Mouse (Mus musculus): ENCODE data around the gene Hist2h2be. TPM values are rescaled to one million over a fixed set of nuclear protein-coding genes. Genes with fewer than 3 reads are reported as not detected.
"Not testable (repeated sequence)": the region's sequence is repeated elsewhere in the genome, so short reads cannot be mapped to it uniquely, and the experiment has no call there.

Hist2h2be gene
- total RNA-seq, 2 experiments from 2014 or later, result 2.9 to 3.0 TPM

GRCm38 (mm10) chr3:96234914-96235313 is 14.0 kb downstream of the Hist2h2be start:
- no peak for DNase-seq (ENCODE audit: extremely low spot score in 1 of 2, low spot score in 2 of 2)
- intact Hi-C loops (cut with DNase I), result no loop called here

- intact Hi-C loops (cut with DNase I), result no loop called here
- DNase-seq (ENCODE audit: extremely low spot score in 1 of 2, low spot score in 2 of 2), result no peak
Measured at GRCm38 (mm10) chr3:96235836-96236235, 14.9 kb downstream of the Hist2h2be start.

GRCm38 (mm10) chr3:96236834-96237334 is 16.0 kb downstream of the Hist2h2be start:
- no peak for DNase-seq (ENCODE audit: extremely low spot score in 1 of 2, low spot score in 2 of 2)
- intact Hi-C loops (cut with DNase I), result no loop called here

- no peak for DNase-seq (ENCODE audit: extremely low spot score in 1 of 2, low spot score in 2 of 2)
- intact Hi-C loops (cut with DNase I), result no loop called here
Measured at GRCm38 (mm10) chr3:96237335-96237903, 16.5 kb downstream of the Hist2h2be start.

- DNase-seq (ENCODE audit: extremely low spot score in 1 of 2, low spot score in 2 of 2), result no peak
- intact Hi-C loops (cut with DNase I), result no loop called here
Measured at GRCm38 (mm10) chr3:96237904-96238511, 17.1 kb downstream of the Hist2h2be start.

- DNase-seq (ENCODE audit: extremely low spot score in 1 of 2, low spot score in 2 of 2); intact Hi-C loops (cut with DNase I): not testable (repeated sequence)
Measured at GRCm38 (mm10) chr3:96238954-96239793, 18.3 kb downstream of the Hist2h2be start, which contains the start of gene Hist2h3c2. TSS of gene Hist2h3c2 (minus strand) at chr3:96239127.

GRCm38 (mm10) chr3:96239949-96240798 is 19.3 kb downstream of the Hist2h2be start, which contains the start of gene Hist2h2aa2:
TSS of gene Hist2h2aa2 (minus strand) at chr3:96240276.
- intact Hi-C loops (cut with DNase I), result not testable (repeated sequence)
- DNase-seq (ENCODE audit: extremely low spot score in 1 of 2, low spot score in 2 of 2), result peak; percentile 96

GRCm38 (mm10) chr3:96240799-96241197 is 19.9 kb downstream of the Hist2h2be start:
- DNase-seq (ENCODE audit: extremely low spot score in 1 of 2, low spot score in 2 of 2), result no peak
- intact Hi-C loops (cut with DNase I), result no loop called here

- intact Hi-C loops (cut with DNase I), result no loop called here
- DNase-seq (ENCODE audit: extremely low spot score in 1 of 2, low spot score in 2 of 2), result no peak
Measured at GRCm38 (mm10) chr3:96243921-96244572, 23.1 kb downstream of the Hist2h2be start.

GRCm38 (mm10) chr3:96245003-96245886 is 24.3 kb downstream of the Hist2h2be start, which contains the start of gene Hist2h2aa1:
TSS of gene Hist2h2aa1 (plus strand) at chr3:96245497.
- DNase-seq (ENCODE audit: extremely low spot score in 1 of 2, low spot score in 2 of 2), result peak; percentile 79 to 89
- intact Hi-C loops (cut with DNase I), result not testable (repeated sequence)

GRCm38 (mm10) chr3:96246018-96246417 is 25.1 kb downstream of the Hist2h2be start:
- intact Hi-C loops (cut with DNase I); DNase-seq (ENCODE audit: extremely low spot score in 1 of 2, low spot score in 2 of 2): not testable (repeated sequence)

- intact Hi-C loops (cut with DNase I); DNase-seq (ENCODE audit: extremely low spot score in 1 of 2, low spot score in 2 of 2): not testable (repeated sequence)
Measured at GRCm38 (mm10) chr3:96246427-96246856, 25.5 kb downstream of the Hist2h2be start, which contains the start of gene Hist2h3c1. TSS of gene Hist2h3c1 (plus strand) at chr3:96246685.

- DNase-seq (ENCODE audit: extremely low spot score in 1 of 2, low spot score in 2 of 2), result no peak
- intact Hi-C loops (cut with DNase I), result no loop called here
Measured at GRCm38 (mm10) chr3:96247356-96248140, 26.6 kb downstream of the Hist2h2be start.

- DNase-seq (ENCODE audit: extremely low spot score in 1 of 2, low spot score in 2 of 2), result no peak
- intact Hi-C loops (cut with DNase I), result no loop called here
Measured at GRCm38 (mm10) chr3:96248141-96249033, 27.5 kb downstream of the Hist2h2be start.

GRCm38 (mm10) chr3:96249034-96249345 is 28.1 kb downstream of the Hist2h2be start:
- intact Hi-C loops (cut with DNase I), result no loop called here
- no peak for DNase-seq (ENCODE audit: extremely low spot score in 1 of 2, low spot score in 2 of 2)

Measured in left cerebral cortex, postnatal 10 days (tissue).